Mouse (Mus musculus) cerebellum, adult 2 months (tissue): ENCODE measurements around the gene Eya3.

ENCODE experiments used
- CTCF ChIP-seq: fragments of 200-500 bp; IDR thresholded peaks from 2 replicates; pipeline ENCODE4 v1.5.1; 2011; ENCODE audit warnings: low read depth, mild to moderate bottlenecking, control low read depth, low read length, moderate library complexity, borderline replicate concordance; ENCODE audit not compliant: insufficient read depth
- POLR2A ChIP-seq: fragments of 200-500 bp; IDR thresholded peaks from 2 replicates; pipeline ENCODE4 v1.6.1; 2011; ENCODE audit warnings: low read length, control low read depth, borderline replicate concordance; ENCODE audit not compliant: insufficient read depth

DNA sequence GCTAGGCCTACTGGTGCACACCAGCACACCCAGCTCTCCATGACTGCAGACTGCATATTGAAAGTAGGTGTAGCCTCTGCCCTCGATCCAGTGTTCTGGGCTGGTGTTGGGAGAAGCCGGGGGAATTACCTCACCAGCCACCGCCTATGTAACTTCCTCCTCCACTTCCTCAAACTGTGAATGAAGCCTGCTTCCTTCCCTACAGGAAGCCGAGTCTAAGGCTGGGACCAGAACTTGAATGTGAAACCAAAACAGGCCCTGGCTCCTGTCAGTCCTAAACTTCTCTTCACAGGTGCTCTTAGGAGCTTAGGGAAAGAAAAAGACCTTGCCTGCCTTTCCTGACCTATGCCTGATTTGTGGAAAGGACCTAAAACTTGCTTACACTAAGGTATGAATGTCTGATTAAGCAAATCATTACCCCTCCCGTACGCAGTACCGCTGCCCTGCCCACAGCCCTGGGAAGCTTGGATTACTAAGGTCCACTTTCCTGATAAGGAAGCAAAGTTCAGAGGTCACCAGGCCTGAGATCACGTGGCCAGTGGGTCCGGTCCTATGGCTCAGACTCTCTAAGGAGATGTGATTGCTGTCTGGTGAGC, 109.0 kb downstream of the Eya3 start:
- TF ChIP-seq CTCF (no peak), POLR2A (no peak)
